Mouse (Mus musculus): ENCODE results near the gene Hdhd3.
A peak's percentile ranks its signal among the peaks of the same experiment; 100 is the strongest.

DNA sequence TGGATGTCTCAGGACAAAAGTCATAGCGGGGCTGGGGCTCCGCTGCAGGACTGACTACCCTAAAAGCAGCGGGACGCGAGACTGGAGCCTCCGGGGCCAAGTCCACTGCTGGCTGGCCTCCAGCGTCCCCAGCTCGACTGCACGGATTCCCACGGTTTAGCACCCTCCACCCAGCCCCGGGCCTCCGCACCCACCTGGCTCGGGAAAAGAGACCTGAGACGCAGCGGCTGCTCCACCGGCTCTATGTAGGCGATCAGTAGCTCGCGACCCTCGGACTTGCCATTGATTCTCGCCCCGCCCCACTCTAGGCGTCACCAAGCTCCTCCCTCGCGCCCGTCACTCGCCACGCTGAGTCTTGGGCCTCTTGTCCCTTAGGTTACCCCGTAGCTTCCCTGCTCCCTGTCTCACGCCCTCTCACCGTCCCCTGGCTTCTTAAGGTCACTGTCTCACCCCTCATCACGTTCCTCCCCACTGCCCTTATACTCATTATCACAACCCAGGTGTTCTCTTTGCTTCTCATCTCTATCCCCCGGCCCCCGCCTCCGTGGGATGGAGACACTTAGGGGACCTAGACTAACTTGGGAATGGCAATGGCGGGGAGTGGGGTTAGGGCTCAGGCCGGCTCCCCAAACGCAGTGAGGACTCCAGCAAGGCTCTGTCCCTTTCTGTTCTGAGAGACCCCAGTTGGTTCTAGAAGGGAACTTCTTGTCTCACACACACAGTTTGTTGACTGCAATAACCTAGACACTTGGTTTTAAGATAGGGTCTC lies 1.1 kb downstream of the Hdhd3 start:
- TF ChIP-seq CTCF (IDR thresholded peaks at IDR 0.05; ENCODE audit: low read depth) (0 out of 2 replicates have a peak, but pooled peaks have one; percentile 2), EP300 (optimal IDR thresholded peaks at IDR 0.05) (no peak)
